Mouse (Mus musculus) c-Kit-positive CD71-positive TER-119-negative erythroid progenitor cells, embryonic 14.5 days (primary cell): ENCODE measurements around the gene Ccndbp1.
"Not testable (repeated sequence)": the region's sequence is repeated elsewhere in the genome, so short reads cannot be mapped to it uniquely, and the experiment has no call there.

ENCODE experiments used
- DNase-seq: peaks from one replicate; pipeline ENCODE4 v3.0.0-alpha.2; 2013; ENCODE audit warnings: low read depth

Ccndbp1 gene

DNA sequence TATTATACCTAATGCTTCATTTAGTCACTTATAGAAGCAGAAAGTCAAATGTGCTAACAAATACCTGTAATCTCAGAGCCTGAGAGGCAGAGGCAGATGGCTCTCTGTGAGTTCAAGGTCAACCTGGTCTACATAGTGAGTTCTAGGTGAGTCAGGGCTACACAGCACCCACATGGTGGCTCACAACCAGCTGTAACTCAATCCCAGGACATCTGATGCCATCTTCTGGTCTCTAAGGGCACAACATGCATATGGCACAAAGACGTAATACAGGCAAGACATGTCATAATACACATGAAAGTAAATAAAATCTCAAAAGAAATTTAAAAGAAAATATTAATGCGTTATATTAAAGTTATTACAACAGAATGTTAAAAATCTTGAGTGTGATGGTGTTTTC is 4.6 kb upstream of the Ccndbp1 start:
- DNase-seq = no peak

GRCm38 (mm10) chr2:121004018-121004811 is 4.0 kb upstream of the Ccndbp1 start:
- DNase-seq = no peak

GRCm38 (mm10) chr2:121006986-121007385 is 1.2 kb upstream of the Ccndbp1 start:
- DNase-seq = no peak

- DNase-seq = no peak
These were observed 433 bp downstream of the Ccndbp1 start for GRCm38 (mm10) chr2:121008664-121009007.

DNA sequence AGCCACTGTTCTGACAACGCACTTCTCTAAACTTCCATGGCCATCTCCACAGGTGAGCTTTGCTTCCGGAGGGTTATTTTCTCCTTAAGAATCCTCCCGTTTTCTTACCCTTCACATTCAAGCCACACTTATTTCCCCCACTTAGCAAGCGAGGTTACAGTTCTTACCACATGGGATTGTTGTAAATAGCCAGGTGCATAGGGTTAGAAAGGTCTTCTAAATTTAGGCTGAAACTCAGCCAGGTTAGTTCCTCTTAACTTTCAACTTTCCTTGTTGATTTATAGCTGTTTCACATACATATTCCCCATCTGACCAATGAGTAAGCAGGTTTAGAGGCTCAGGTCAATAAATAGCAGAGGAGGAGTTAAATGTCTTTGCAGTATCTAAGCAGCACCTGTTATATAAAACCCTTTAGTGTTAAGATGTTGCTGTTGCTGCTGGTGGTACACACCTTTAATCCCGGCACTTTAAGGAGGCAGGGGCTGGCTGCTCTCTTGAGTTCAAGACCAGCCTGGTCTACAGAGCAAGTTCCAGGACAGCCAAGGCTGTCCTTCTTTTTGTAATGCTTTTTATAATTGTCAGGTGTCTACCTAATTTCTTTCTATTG is 971 bp downstream of the Ccndbp1 start:
- no peak for DNase-seq

- DNase-seq = no peak
These were observed 4.5 kb downstream of the Ccndbp1 start for GRCm38 (mm10) chr2:121012676-121013075.

- DNase-seq = no peak
These were observed 7.3 kb downstream of the Ccndbp1 start for GRCm38 (mm10) chr2:121015507-121015906.

GRCm38 (mm10) chr2:121016226-121016625 is 8.0 kb downstream of the Ccndbp1 start:
- DNase-seq = no peak

DNA sequence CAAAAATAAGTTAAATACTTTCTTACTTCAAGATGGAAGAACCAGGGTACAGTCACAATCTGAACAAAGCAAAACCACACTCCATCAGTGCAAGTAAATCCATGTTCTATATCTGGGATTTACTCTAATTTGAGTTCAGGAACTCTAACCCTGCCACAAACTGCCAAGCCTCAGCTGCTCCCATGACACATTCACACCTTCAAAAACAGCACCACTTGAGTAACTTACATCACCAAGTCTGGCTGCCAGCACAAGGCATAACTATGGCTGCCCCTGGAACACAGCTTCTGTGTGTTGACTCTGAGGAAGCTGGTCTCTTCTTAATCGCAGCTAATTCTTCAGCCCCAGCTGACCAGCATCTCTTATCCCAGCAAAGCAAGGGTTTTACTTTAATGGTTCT is 8.9 kb downstream of the Ccndbp1 start:
- no peak for DNase-seq

GRCm38 (mm10) chr2:121022918-121023317 is 14.7 kb downstream of the Ccndbp1 start:
- no peak for DNase-seq

DNA sequence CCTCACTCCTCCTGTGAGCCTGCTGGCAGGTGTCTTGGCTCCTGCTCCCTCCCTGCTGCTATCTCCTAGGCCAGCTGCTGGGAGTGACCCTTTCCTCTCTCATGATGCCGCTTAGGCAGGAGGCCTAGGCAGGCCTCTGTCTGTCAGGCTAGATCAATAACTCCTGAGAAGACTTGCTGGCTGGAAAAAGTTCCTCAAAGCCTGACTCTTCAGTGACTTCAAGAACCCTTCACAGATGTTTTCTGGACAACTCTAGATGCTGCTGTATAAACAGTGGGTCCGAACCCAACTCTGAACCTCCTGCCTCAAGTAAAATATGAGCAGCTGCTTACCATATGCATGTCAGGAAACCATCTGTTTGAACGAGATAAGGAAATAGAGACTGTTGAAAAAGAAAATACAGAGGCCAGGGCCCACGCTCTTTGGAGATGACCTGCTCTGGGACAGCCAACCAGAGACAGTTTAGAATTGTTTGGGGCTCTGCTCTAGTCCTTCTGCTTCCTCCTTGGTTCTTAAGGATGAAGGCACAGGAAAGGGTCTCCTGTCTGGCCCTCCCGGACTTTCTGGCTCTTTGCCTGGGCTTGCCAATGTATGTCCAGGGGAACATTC is 28.6 kb downstream of the Ccndbp1 start, which contains the start of gene Epb42:
Gene Epb42 (minus strand): TSS at position 340 of the 609 bp plus-strand sequence.
- peak; percentile 84 for DNase-seq

GRCm38 (mm10) chr2:121038851-121039250 is 30.6 kb downstream of the Ccndbp1 start:
- not testable (repeated sequence) for DNase-seq

GRCm38 (mm10) chr2:121039382-121039781 is 31.2 kb downstream of the Ccndbp1 start:
- DNase-seq = no peak

DNA sequence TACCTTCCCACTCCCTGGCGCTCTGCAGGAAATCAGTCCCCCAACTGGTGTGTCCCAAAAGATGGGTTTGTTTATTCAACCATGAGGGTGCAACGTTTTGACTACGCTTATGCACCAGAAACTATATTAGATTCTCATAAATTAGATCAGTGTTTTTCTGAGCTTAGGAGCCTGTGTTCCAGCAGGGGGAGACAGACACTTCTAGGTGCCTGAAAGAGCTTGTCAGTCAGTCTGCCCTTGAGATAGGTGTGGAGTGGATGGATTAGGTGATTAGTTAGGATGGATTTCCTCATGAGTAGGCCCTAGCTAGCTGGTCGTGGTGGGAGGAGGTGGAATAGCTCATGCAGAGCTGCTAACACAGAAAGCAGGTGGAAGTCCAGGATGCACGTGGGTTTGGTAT is 32.9 kb downstream of the Ccndbp1 start:
- DNase-seq = no peak

- no peak for DNase-seq
These were observed 37.5 kb downstream of the Ccndbp1 start for GRCm38 (mm10) chr2:121045653-121046052.

DNA sequence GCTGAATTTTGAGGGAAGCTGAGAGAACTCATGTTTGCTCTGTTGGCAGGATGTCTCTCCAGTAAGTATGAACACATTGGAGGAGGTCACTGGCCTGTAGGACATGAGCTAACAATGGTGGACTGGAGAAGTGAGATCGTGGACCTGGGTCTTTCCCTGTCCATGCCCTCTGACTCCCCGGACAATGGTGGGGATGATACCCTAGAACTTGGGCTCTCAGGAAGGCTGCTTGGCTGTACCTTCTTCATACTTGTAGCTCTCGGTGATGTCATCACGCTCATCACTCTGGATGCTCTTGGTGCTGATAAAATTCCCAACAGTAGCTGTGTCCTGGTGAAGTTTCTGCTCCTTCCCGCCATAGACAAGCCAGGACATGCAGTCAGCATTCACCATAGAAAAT is 44.0 kb downstream of the Ccndbp1 start:
- no peak for DNase-seq

DNA sequence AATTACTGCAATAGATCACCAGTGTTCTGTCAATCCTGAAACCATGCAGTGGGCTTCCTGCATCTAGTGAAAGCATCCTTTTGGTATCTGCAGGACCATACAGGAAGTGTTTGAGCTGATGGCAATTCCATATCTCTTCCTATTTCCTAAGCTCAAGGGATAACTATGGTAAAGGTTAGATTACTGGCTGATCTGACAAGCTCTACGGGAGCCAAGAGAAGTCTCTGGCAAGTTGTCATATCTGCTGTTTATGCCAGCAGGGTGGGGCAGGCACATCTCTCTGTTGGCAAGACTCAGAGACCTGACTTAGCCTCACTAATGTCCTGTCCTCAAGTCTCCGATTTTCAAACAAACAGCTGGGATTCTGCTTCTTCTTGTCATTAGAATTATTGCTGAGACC is 45.9 kb downstream of the Ccndbp1 start:
- no peak for DNase-seq

GRCm38 (mm10) chr2:121055915-121056314 is 47.7 kb downstream of the Ccndbp1 start:
- no peak for DNase-seq

DNA sequence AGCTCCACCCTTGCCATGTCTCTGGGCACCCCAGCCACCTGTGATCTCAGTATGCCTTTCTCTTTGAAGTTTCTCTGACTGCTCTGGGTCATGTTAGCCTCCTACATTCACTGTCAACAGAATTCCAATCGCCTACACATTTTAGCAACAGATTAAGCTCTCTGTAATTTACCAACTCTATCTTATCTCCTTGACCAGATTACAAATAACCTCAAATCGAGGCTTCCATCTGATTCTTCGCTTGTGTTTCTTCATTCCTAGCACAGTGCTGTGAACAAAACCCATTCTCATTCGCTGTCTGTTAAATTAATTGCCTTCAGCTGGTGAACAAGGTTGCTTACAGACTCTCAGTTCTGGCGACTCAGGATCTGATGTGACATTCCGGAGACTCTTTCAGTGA is 49.8 kb downstream of the Ccndbp1 start:
- DNase-seq = no peak

DNA sequence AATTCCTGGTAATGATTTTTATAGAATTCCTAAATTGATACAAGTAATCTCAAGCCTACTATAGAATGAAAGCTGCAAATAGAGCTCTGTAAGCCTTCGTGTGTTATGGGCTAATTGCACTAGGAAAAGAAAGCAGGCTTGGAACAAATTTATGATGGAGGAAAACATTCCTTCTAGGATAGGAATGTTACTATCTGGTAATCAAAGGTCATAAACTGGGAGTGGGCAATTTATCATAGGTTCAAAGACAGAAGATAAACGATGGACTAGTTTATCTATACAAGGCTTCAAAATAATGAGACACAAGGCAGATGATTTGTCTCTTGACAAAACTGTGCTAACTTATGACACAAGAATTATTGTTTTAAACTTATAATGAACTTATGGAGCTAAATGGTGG is 53.1 kb downstream of the Ccndbp1 start:
- no peak for DNase-seq
